Mouse (Mus musculus) olfactory bulb, adult 2 months (tissue): ENCODE results near the gene Lmx1a.

Experiments
- CTCF ChIP-seq: fragments of 200-500 bp; IDR thresholded peaks from 2 replicates; pipeline ENCODE4 v1.5.1; 2012; ENCODE audit warnings: low read depth, mild to moderate bottlenecking, low read length, moderate library complexity; ENCODE audit not compliant: insufficient read depth
- POLR2A ChIP-seq: fragments of 200-500 bp; IDR thresholded peaks from 2 replicates; pipeline ENCODE4 v1.6.1; 2012; ENCODE audit warnings: mild to moderate bottlenecking, low read depth, low read length, moderate library complexity; ENCODE audit not compliant: insufficient read depth

DNA sequence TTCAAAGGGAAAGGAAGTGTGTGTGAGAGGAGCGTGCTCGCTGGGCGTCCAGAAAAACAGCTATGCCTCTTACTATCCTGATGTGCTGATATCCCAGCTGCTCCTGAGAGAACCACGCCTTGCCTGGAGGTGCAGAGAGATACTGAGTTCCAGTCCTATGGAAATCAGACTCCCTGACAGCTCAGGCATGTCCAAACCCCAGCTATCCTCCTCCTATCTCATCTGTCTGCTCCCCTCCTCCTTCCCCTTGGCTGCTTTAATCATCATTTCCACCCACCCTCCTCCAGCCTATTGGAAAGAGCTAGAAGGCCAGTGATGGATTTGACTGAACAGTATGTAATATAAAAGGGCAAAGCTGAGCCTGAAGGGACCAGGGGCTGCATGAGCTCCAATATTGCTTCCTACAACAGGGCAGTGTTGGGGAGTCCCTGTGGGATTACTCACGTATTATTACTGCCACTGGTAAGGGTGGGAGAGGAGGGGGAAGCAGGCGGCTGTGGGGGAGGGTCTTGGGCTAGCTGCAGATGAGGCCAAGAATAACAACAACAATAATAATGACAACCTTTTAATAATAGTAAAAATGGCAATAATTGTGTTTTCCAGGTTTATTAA is 26.8 kb downstream of the Lmx1a start:
- TF ChIP-seq CTCF (no peak), POLR2A (no peak)
